Mouse (Mus musculus) liver, adult 2 months (tissue): Measurements from ENCODE around the gene Eif3f.

Experiments
- CTCF ChIP-seq: fragments of 200-500 bp; IDR thresholded peaks from 2 replicates; pipeline ENCODE4 v1.5.1; 2011; ENCODE audit warnings: low read depth, low read length, control low read depth
- POLR2A ChIP-seq: fragments of 200-500 bp; IDR thresholded peaks from 2 replicates; pipeline ENCODE4 v1.6.1; 2011; ENCODE audit warnings: low read length, control low read depth; ENCODE audit not compliant: insufficient read depth; ENCODE audit errors: extremely low read depth

DNA sequence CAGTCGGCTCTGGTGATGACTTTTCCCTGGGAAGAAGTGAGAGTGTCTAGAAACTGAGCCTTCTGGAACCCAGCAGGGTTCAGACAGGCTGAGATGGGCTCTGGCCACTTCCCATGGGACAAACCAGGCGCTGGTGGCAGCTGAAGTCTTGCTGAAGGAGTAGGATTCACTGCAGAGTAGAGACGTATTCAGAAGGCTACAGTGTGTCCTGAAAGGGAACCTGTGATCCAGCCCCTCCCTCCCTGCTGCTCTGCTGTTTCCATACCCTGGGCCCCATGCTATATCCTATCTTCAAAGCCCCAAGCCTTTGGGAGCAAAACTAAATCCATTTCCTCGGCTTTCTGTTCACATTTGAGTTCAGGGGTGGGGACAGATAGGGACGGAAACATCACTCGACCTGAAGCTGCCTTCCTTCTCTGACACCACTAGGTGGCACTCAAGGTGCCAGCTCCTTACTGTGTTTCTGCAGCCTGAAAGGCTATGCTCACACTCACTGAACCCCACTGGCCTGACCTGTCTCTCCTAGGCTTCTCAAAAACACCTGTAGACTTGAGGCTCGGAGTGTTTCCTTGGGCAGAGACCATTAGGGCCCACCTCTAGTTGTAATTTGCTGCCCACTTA lies 32.6 kb downstream of the Eif3f start:
- TF ChIP-seq CTCF (peak; percentile 82), POLR2A (no peak)
